Comparison of ENCODE assay signal across 44 mouse cellular contexts in the genomic region with DNA sequence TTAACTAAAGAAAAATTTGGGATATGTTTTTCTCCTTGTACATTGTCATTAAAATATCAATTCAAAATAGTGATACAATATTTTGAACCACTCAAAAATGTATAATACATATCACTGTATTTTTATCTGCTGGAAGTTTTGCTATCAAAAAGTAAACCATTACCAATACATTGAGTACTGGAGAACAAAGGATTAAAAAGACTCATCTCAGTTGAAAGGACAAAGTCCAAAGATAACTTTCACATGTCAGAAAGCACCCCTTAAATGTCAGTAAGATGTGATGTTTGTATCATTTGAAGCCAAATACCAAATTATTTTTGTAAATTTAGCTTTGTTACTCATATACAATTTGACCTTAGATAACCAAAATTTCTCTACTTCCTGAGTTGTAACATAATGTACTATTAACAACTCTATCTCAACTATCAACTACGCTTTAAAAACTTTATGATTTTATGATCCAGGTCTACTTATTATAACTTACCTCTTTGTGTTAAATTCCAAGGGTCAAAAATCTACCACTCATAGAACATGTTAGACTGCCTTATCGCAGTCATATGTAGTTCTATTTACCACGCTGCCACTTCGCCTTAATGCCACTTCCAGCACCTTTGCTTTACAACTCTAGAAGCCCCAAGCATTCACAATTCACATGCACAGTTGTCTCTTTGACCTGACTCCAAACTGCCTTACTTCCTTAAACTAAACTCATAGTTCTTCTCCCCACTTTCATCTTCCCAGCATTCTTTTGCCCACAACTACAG. TPM values are rescaled to one million over a fixed set of nuclear protein-coding genes. Genes with fewer than 3 reads are reported as not detected.
"Had no signal": no experiment of that assay in that cellular context is flagged by ENCODE, and none has a peak within 500 bp of the region (broad histone marks: within the 10 kb centered on the region; RNA-seq: fewer than 3 reads in every experiment).

No protein-coding gene starts in this region.

- H3K4me3 ChIP-seq: heart, adult 2 months; heart, embryonic 10.5 days; heart, embryonic 12.5 days; heart, embryonic 13.5 days; heart, embryonic 15.5 days; hindbrain, embryonic 10.5 days; hindbrain, embryonic 12.5 days; hindbrain, embryonic 13.5 days; hindbrain, embryonic 15.5 days; kidney, embryonic 15.5 days; layer of hippocampus, adult 2 months had no signal

- H3K9me3 ChIP-seq: heart, embryonic 10.5 days; heart, embryonic 12.5 days; heart, embryonic 13.5 days; heart, embryonic 15.5 days; hindbrain, embryonic 10.5 days; hindbrain, embryonic 12.5 days; hindbrain, embryonic 13.5 days; hindbrain, embryonic 15.5 days; kidney, embryonic 15.5 days had no signal

- H3K27ac ChIP-seq: heart, adult 2 months; heart, embryonic 10.5 days; heart, embryonic 13.5 days; heart, embryonic 15.5 days; hindbrain, embryonic 10.5 days; hindbrain, embryonic 12.5 days; hindbrain, embryonic 13.5 days; hindbrain, embryonic 14.5 days; hindbrain, embryonic 15.5 days; hindbrain, postnatal 0 days; kidney, embryonic 15.5 days; kidney, postnatal 0 days; layer of hippocampus, adult 2 months had no signal

- H3K4me2 ChIP-seq: heart, embryonic 11.5 days; heart, embryonic 12.5 days; heart, embryonic 13.5 days; heart, embryonic 15.5 days; hindbrain, embryonic 12.5 days; hindbrain, embryonic 13.5 days; hindbrain, embryonic 14.5 days; hindbrain, embryonic 15.5 days; kidney, embryonic 15.5 days had no signal

- DNase-seq: heart, adult 2 months; heart, postnatal 10 days; heart, postnatal 14 days; heart, postnatal 36 days; heart, postnatal 4 days; kidney, adult 11 months; kidney, adult 18-20 months; kidney, adult 2 months; kidney, adult 8-10 months; kidney, adult 9 months; kidney, postnatal 10 days; kidney, postnatal 14 days; kidney, postnatal 25 days; kidney, postnatal 36 days; kidney, postnatal 4 days; layer of hippocampus, adult 9-11 months; layer of hippocampus, postnatal 36 days had no signal

- H3K9ac ChIP-seq: heart, embryonic 12.5 days; heart, embryonic 13.5 days; heart, embryonic 15.5 days; hindbrain, embryonic 12.5 days; hindbrain, embryonic 13.5 days; hindbrain, embryonic 14.5 days; hindbrain, embryonic 15.5 days; kidney, embryonic 15.5 days had no signal

- H3K4me1 ChIP-seq: heart, embryonic 10.5 days; heart, embryonic 12.5 days; heart, embryonic 13.5 days; heart, embryonic 15.5 days; hindbrain, embryonic 12.5 days; hindbrain, embryonic 13.5 days; hindbrain, embryonic 15.5 days; kidney, embryonic 15.5 days had no signal

- ATAC-seq: hindbrain, embryonic 16.5 days; hindbrain, postnatal 0 days; inflammation-experienced regulatory T-cells, adult 6 months had no signal

- H3K36me3 ChIP-seq: heart, embryonic 10.5 days; heart, embryonic 12.5 days; heart, embryonic 13.5 days; heart, embryonic 15.5 days; hindbrain, embryonic 10.5 days; hindbrain, embryonic 12.5 days; hindbrain, embryonic 13.5 days; hindbrain, embryonic 15.5 days; kidney, embryonic 15.5 days had no signal

- H3K27me3 ChIP-seq: heart, embryonic 12.5 days; heart, embryonic 13.5 days; heart, embryonic 15.5 days; hindbrain, embryonic 12.5 days; hindbrain, embryonic 13.5 days; hindbrain, embryonic 15.5 days; kidney, embryonic 15.5 days had no signal

RNA-seq across cellular contexts. Expression of gene Sis, which starts 35.5 kb away (rescaled TPM):
- total RNA-seq: heart, adult 2 months; heart, adult 8-10 months; heart, postnatal 10 days; heart, postnatal 14 days; heart, postnatal 25 days; heart, postnatal 36 days; heart, postnatal 4 days; hindbrain, postnatal 0 days; layer of hippocampus, adult 18-20 months; layer of hippocampus, adult 2 months; left cerebral cortex, adult 18-20 months had no signal
- polyA plus RNA-seq: heart, adult 2 months; heart, embryonic 10.5 days; heart, embryonic 11.5 days; heart, embryonic 12.5 days; heart, embryonic 13.5 days; heart, embryonic 14.5 days; heart, embryonic 15.5 days; heart, postnatal 0 days; hindbrain, embryonic 11.5 days; hindbrain, embryonic 12.5 days; hindbrain, embryonic 13.5 days; hindbrain, embryonic 14.5 days; hindbrain, embryonic 15.5 days; hindbrain, embryonic 16.5 days; intestine, embryonic 14.5 days; kidney, adult 2 months; kidney, embryonic 14.5 days; kidney, embryonic 15.5 days; kidney, embryonic 16.5 days; kidney, postnatal 0 days had no signal

RNA-seq across cellular contexts. Expression of gene Slitrk3, which starts 54.5 kb away (rescaled TPM):
- total RNA-seq: heart, adult 2 months; heart, postnatal 14 days; heart, postnatal 25 days; heart, postnatal 36 days; hematopoietic stem cell, adult 5-6 weeks had no signal
- polyA plus RNA-seq: heart, adult 2 months; inflammation-experienced regulatory T-cells, adult 6 months; kidney, adult 2 months; kidney, embryonic 14.5 days had no signal
